Mouse (Mus musculus) intestine, embryonic 16.5 days (tissue): ENCODE measurements around the gene Fchsd2. TPM values are rescaled to one million over a fixed set of nuclear protein-coding genes. Genes with fewer than 3 reads are reported as not detected.

ENCODE experiments used
- ATAC-seq: fragments of 200-750 bp; cut with Nextera tagmentation; 2 replicates; pipeline ENCODE4 v1.8.0; 2017; ENCODE audit warnings: moderate TSS enrichment, moderate library complexity
- H3K27ac ChIP-seq: fragments of 300-500 bp; sonication (generic); 2 replicates; pipeline ENCODE4 v1.5.1; 2014; ENCODE audit warnings: mild to moderate bottlenecking, low read length
- H3K27me3 ChIP-seq: fragments of 300-500 bp; sonication (generic); replicated peaks from 2 replicates; pipeline ENCODE4 v1.6.1; 2014; ENCODE audit warnings: low read length, control low read depth, mixed read lengths; ENCODE audit not compliant: control insufficient read depth, insufficient read depth
- H3K36me3 ChIP-seq: fragments of 300-500 bp; sonication (generic); 2 replicates; pipeline ENCODE4 v1.6.1; 2014; ENCODE audit warnings: low read length, control low read depth; ENCODE audit not compliant: control insufficient read depth, insufficient read depth
- H3K4me1 ChIP-seq: fragments of 300-500 bp; sonication (generic); 2 replicates; pipeline ENCODE4 v1.6.1; 2014; ENCODE audit warnings: low read length, control low read depth, mixed read lengths; ENCODE audit not compliant: control insufficient read depth, insufficient read depth
- H3K4me2 ChIP-seq: fragments of 300-500 bp; sonication (generic); 2 replicates; pipeline ENCODE4 v1.6.1; 2014; ENCODE audit warnings: low read depth, low read length, control low read depth
- H3K4me3 ChIP-seq: fragments of 300-500 bp; sonication (generic); 2 replicates; pipeline ENCODE4 v1.5.1; 2014; ENCODE audit warnings: mild to moderate bottlenecking, low read length
- H3K9ac ChIP-seq: fragments of 300-500 bp; sonication (generic); 2 replicates; pipeline ENCODE4 v1.6.1; 2014; ENCODE audit warnings: low read depth, low read length
- H3K9me3 ChIP-seq: fragments of 300-500 bp; sonication (generic); 2 replicates; pipeline ENCODE4 v1.6.1; 2016; ENCODE audit warnings: low read length, control low read depth; ENCODE audit not compliant: control insufficient read depth
- WGBS: fragments of 180-500 bp; shearing (Covaris S2); extraction: QIAGEN DNeasy Blood & Tissue Kit; methylation state at CpG from one replicate; pipeline ENCODE4 v1.1.7; 2014; 5-methylcytosine and 5-hydroxymethylcytosine counted together
- polyA plus RNA-seq: library from polyadenylated mRNA; unstranded; fragments of >200 nt; fragmentation: Nextera tagmentation; extraction: Ambion mirVana; gene quantifications from 2 replicates; pipeline ENCODE4 v1.2.1, GENCODE M21; 2015

The Fchsd2 gene
- 19.7 and 23.6 TPM in 2 replicates for polyA plus RNA-seq

- no peak within 1 kb of the TSS for H3K4me3 ChIP-seq
- peaks cover 14% of the 10 kb centered on the region for H3K4me1 ChIP-seq
- ATAC-seq: no peak
- H3K27me3 ChIP-seq: no peaks in the 10 kb centered on the region
- H3K9ac ChIP-seq: no peak within 1 kb of the TSS; the same call in 1 of the 2 replicates
- peak within 1 kb of the TSS; percentile 37; the same call in 1 of the 2 replicates for H3K27ac ChIP-seq
- H3K4me2 ChIP-seq: no peak within 1 kb of the TSS
- WGBS: 61% methylated on average over 7 of the region's 7 CpGs
- H3K36me3 ChIP-seq: no peaks in the 10 kb centered on the region
- H3K9me3 ChIP-seq: no peaks in the 10 kb centered on the region
These were observed at the start of gene Fchsd2 for GRCm38 (mm10) chr7:101092618-101093017. Fchsd2 (plus strand) TSS chr7:101092863.

- Histone ChIP-seq H3K9me3 (no peaks in the 10 kb centered on the region), H3K27me3 (no peaks in the 10 kb centered on the region), H3K27ac (0 out of 2 replicates have a peak overlapping the region, but pooled peaks have one; percentile 29), H3K36me3 (no peaks in the 10 kb centered on the region), H3K4me3 (no peak overlapping the region), H3K4me2 (no peak overlapping the region), H3K9ac (no peak overlapping the region), H3K4me1 (peaks cover 21% of the 10 kb centered on the region)
- ATAC-seq: no peak
- 62% methylated on average over 8 of the region's 8 CpGs for WGBS
These were observed 48.7 kb upstream of the Fchsd2 start for GRCm38 (mm10) chr7:101043846-101044541.

GRCm38 (mm10) chr7:101048247-101048646 lies 44.4 kb upstream of the Fchsd2 start:
- no peaks in the 10 kb centered on the region for H3K36me3 ChIP-seq
- WGBS: 79% methylated on average over 5 of the region's 5 CpGs

GRCm38 (mm10) chr7:101049326-101050087 lies 43.2 kb upstream of the Fchsd2 start:
- H3K27ac ChIP-seq: no peak overlapping the region
- H3K9ac ChIP-seq: no peak overlapping the region
- no peak for ATAC-seq

More at GRCm38 (mm10) chr7:101048247-101048646, 44.4 kb upstream of the Fchsd2 start:
- no peak overlapping the region for H3K4me3 ChIP-seq
- H3K9ac ChIP-seq: no peak overlapping the region
- peaks cover 4% of the 10 kb centered on the region; the same call in 1 of the 2 replicates for H3K4me1 ChIP-seq
- no peak overlapping the region for H3K27ac ChIP-seq
- H3K4me2 ChIP-seq: no peak overlapping the region
- no peaks in the 10 kb centered on the region for H3K9me3 ChIP-seq
- no peaks in the 10 kb centered on the region for H3K27me3 ChIP-seq
- ATAC-seq: no peak

GRCm38 (mm10) chr7:101050724-101051550 lies 41.7 kb upstream of the Fchsd2 start:
- Histone ChIP-seq H3K4me2 (no peak overlapping the region), H3K27me3 (no peaks in the 10 kb centered on the region), H3K27ac (no peak overlapping the region), H3K9me3 (no peaks in the 10 kb centered on the region), H3K36me3 (no peaks in the 10 kb centered on the region), H3K4me3 (no peak overlapping the region), H3K9ac (no peak overlapping the region), H3K4me1 (peaks cover 4% of the 10 kb centered on the region; the same call in 1 of the 2 replicates)
- WGBS: 69% methylated on average over 13 of the region's 13 CpGs
- peak; percentile 49 for ATAC-seq

More at GRCm38 (mm10) chr7:101049326-101050087, 43.2 kb upstream of the Fchsd2 start:
- Histone ChIP-seq H3K36me3 (no peaks in the 10 kb centered on the region), H3K4me2 (no peak overlapping the region), H3K4me1 (peaks cover 4% of the 10 kb centered on the region; the same call in 1 of the 2 replicates), H3K4me3 (no peak overlapping the region), H3K9me3 (no peaks in the 10 kb centered on the region), H3K27me3 (no peaks in the 10 kb centered on the region)
- 80% methylated on average over 7 of the region's 7 CpGs for WGBS

- Histone ChIP-seq H3K9ac (no peak overlapping the region), H3K36me3 (no peaks in the 10 kb centered on the region), H3K4me1 (peaks cover 4% of the 10 kb centered on the region; the same call in 1 of the 2 replicates), H3K4me2 (no peak overlapping the region), H3K27me3 (no peaks in the 10 kb centered on the region), H3K4me3 (no peak overlapping the region), H3K9me3 (no peaks in the 10 kb centered on the region), H3K27ac (no peak overlapping the region)
- peak; percentile 58 for ATAC-seq
- 15% methylated on average over 11 of the region's 11 CpGs for whole genome bisulfite sequencing
These were observed 41.0 kb upstream of the Fchsd2 start for GRCm38 (mm10) chr7:101051551-101052221.

GRCm38 (mm10) chr7:101053136-101053535 lies 39.5 kb upstream of the Fchsd2 start:
- Histone ChIP-seq H3K4me1 (peaks cover 4% of the 10 kb centered on the region; the same call in 1 of the 2 replicates), H3K27ac (no peak overlapping the region), H3K4me3 (no peak overlapping the region), H3K9me3 (no peaks in the 10 kb centered on the region), H3K27me3 (no peaks in the 10 kb centered on the region), H3K9ac (no peak overlapping the region), H3K4me2 (no peak overlapping the region), H3K36me3 (no peaks in the 10 kb centered on the region)
- no peak for ATAC-seq
- 59% methylated on average over 2 of the region's 2 CpGs for WGBS

GRCm38 (mm10) chr7:101057309-101057708 lies 35.4 kb upstream of the Fchsd2 start:
- Histone ChIP-seq H3K36me3 (no peaks in the 10 kb centered on the region), H3K27me3 (no peaks in the 10 kb centered on the region), H3K9me3 (no peaks in the 10 kb centered on the region), H3K27ac (no peak overlapping the region), H3K4me3 (no peak overlapping the region), H3K4me2 (no peak overlapping the region), H3K9ac (no peak overlapping the region), H3K4me1 (no peaks in the 10 kb centered on the region)
- ATAC-seq: no peak
- 67% methylated on average over 4 of the region's 4 CpGs for WGBS
